Mouse (Mus musculus): ENCODE data around the gene Tbce.

- TF ChIP-seq CTCF (conservative IDR thresholded peaks at IDR 0.05; ENCODE audit: insufficient read depth, insufficient read length, low read depth, low read length) (no peak), POLR2A (IDR thresholded peaks at IDR 0.05; ENCODE audit: low read depth, low read length) (no peak)
These were observed 23.8 kb downstream of the Tbce start for GRCm38 (mm10) chr13:14015609-14016008.

Measured in kidney, adult 2 months (tissue).